ENCODE assay signal across 9 mouse cellular contexts in genomic region chr3:122122838-122123237, GRCm38 (mm10).
A peak's percentile ranks its signal among the peaks of the same experiment; 100 is the strongest.
DNase-seq lines count a peak whose midpoint lies in the region; ATAC-seq and TF ChIP-seq lines count a peak whose summit lies in the region.
"Had no signal": no experiment of that assay in that cellular context is flagged by ENCODE, and none has a peak within 500 bp of the region (broad histone marks: within the 10 kb centered on the region; RNA-seq: fewer than 3 reads in every experiment).

No protein-coding gene starts in this region.

- no peak for TF ChIP-seq CTCF in hindbrain, postnatal 0 days (IDR thresholded peaks at IDR 0.05; ENCODE audit: low read depth)

- no peaks in the 10 kb centered on the region for H3K36me3 ChIP-seq in hindbrain, postnatal 0 days (ENCODE audit: insufficient read depth, low read length)
- H3K36me3 ChIP-seq in hindbrain, embryonic 11.5 days (ENCODE audit: control insufficient read depth, insufficient read depth, low read length): no peaks in the 10 kb centered on the region
- no peaks in the 10 kb centered on the region for H3K36me3 ChIP-seq in embryonic facial prominence, embryonic 15.5 days
- H3K36me3 ChIP-seq in limb, embryonic 15.5 days: no peaks in the 10 kb centered on the region
- H3K36me3 ChIP-seq: forebrain, embryonic 12.5 days had no signal

- H3K27me3 ChIP-seq in hindbrain, postnatal 0 days (ENCODE audit: insufficient read depth, low read length): no peaks in the 10 kb centered on the region
- no peaks in the 10 kb centered on the region for H3K27me3 ChIP-seq in hindbrain, embryonic 11.5 days (ENCODE audit: control insufficient read depth, insufficient read depth, low read length)
- no peaks in the 10 kb centered on the region for H3K27me3 ChIP-seq in embryonic facial prominence, embryonic 15.5 days
- no peaks in the 10 kb centered on the region for H3K27me3 ChIP-seq in limb, embryonic 15.5 days

- DNase-seq in hindbrain, postnatal 0 days (ENCODE audit: low spot score): no peak
- no peak for DNase-seq in hindbrain, embryonic 11.5 days (ENCODE audit: low spot score)
- DNase-seq in 3T3-L1 (ENCODE audit: low read depth, low spot score): peak; percentile 63
- DNase-seq in cerebellum, postnatal 4 days (ENCODE audit: low spot score in 2 of 2): no peak
- no peak for DNase-seq in embryo, embryonic 11 days

- WGBS in hindbrain, postnatal 0 days: 80% methylated on average over 8 of the region's 8 CpGs
- 86% methylated on average over 8 of the region's 8 CpGs for WGBS in hindbrain, embryonic 11.5 days
- WGBS in embryonic facial prominence, embryonic 15.5 days: 81% methylated on average over 8 of the region's 8 CpGs
- WGBS in limb, embryonic 15.5 days: 83% methylated on average over 8 of the region's 8 CpGs

- no peak for ATAC-seq in hindbrain, postnatal 0 days
- ATAC-seq in hindbrain, embryonic 11.5 days (ENCODE audit: low FRiP score): no peak
- ATAC-seq in embryonic facial prominence, embryonic 15.5 days (ENCODE audit: insufficient number of reproducible peaks, low FRiP score, low TSS enrichment, low read depth): no peak
- no peak for ATAC-seq in limb, embryonic 15.5 days (ENCODE audit: insufficient number of reproducible peaks, low FRiP score, low TSS enrichment, low read depth)
- ATAC-seq in inflammation-experienced regulatory T-cells, adult 6 months: no peak

- no peak overlapping the region for H3K4me3 ChIP-seq in hindbrain, postnatal 0 days (ENCODE audit: low read length)
- no peak overlapping the region for H3K4me3 ChIP-seq in hindbrain, embryonic 11.5 days (ENCODE audit: low read depth, low read length)
- no peak overlapping the region for H3K4me3 ChIP-seq in embryonic facial prominence, embryonic 15.5 days (replicated peaks)
- no peak overlapping the region for H3K4me3 ChIP-seq in limb, embryonic 15.5 days

- H3K9me3 ChIP-seq in hindbrain, postnatal 0 days (ENCODE audit: low read length): no peaks in the 10 kb centered on the region
- no peaks in the 10 kb centered on the region for H3K9me3 ChIP-seq in hindbrain, embryonic 11.5 days (ENCODE audit: control insufficient read depth, low read length)
- no peaks in the 10 kb centered on the region for H3K9me3 ChIP-seq in embryonic facial prominence, embryonic 15.5 days (replicated peaks)
- H3K9me3 ChIP-seq in limb, embryonic 15.5 days: no peaks in the 10 kb centered on the region
- H3K9me3 ChIP-seq: forebrain, embryonic 12.5 days had no signal

- H3K9ac ChIP-seq in hindbrain, postnatal 0 days (replicated peaks; ENCODE audit: low read length): no peak overlapping the region
- no peak overlapping the region for H3K9ac ChIP-seq in hindbrain, embryonic 11.5 days (ENCODE audit: low read depth, low read length)
- no peak overlapping the region for H3K9ac ChIP-seq in embryonic facial prominence, embryonic 15.5 days
- H3K9ac ChIP-seq in limb, embryonic 15.5 days: no peak overlapping the region
- H3K9ac ChIP-seq: forebrain, embryonic 12.5 days had no signal

- H3K4me2 ChIP-seq in hindbrain, postnatal 0 days (ENCODE audit: low read depth, low read length): peak overlapping the region; percentile 51; the same call in 1 of the 2 replicates
- H3K4me2 ChIP-seq in hindbrain, embryonic 11.5 days (replicated peaks; ENCODE audit: low read depth, low read length): no peak overlapping the region
- H3K4me2 ChIP-seq in embryonic facial prominence, embryonic 15.5 days (replicated peaks): no peak overlapping the region
- no peak overlapping the region for H3K4me2 ChIP-seq in limb, embryonic 15.5 days

- H3K27ac ChIP-seq in hindbrain, postnatal 0 days: no peak overlapping the region
- no peak overlapping the region for H3K27ac ChIP-seq in hindbrain, embryonic 11.5 days (ENCODE audit: low read depth, low read length)
- peak overlapping the region; percentile 71 for H3K27ac ChIP-seq in embryonic facial prominence, embryonic 15.5 days (replicated peaks)
- H3K27ac ChIP-seq in limb, embryonic 15.5 days: peak overlapping the region; percentile 38; the same call in 1 of the 2 replicates
- H3K27ac ChIP-seq: forebrain, embryonic 12.5 days had no signal

- no peaks in the 10 kb centered on the region for H3K4me1 ChIP-seq in hindbrain, postnatal 0 days (ENCODE audit: insufficient read depth, low read length)
- 0 out of 2 replicates have a peak, but pooled peaks cover 2% of the 10 kb centered on the region for H3K4me1 ChIP-seq in hindbrain, embryonic 11.5 days (replicated peaks; ENCODE audit: control insufficient read depth, insufficient read depth, low read length)
- peaks cover 16% of the 10 kb centered on the region for H3K4me1 ChIP-seq in embryonic facial prominence, embryonic 15.5 days
- H3K4me1 ChIP-seq in limb, embryonic 15.5 days: 0 out of 2 replicates have a peak, but pooled peaks cover 4% of the 10 kb centered on the region

Comparison
In these comparisons a context has a peak if more than half of its experiments do, and no peak if none do; other contexts are left out.
1. H3K27ac ChIP-seq: peak in embryonic facial prominence, embryonic 15.5 days (single experiment) and limb, embryonic 15.5 days (single experiment); none in hindbrain, postnatal 0 days (single experiment) and hindbrain, embryonic 11.5 days (single experiment).